Mouse (Mus musculus) kidney, postnatal 0 days (tissue): ENCODE results near the gene Surf6. TPM values are rescaled to one million over a fixed set of nuclear protein-coding genes. Genes with fewer than 3 reads are reported as not detected.

Experiments
- ATAC-seq: fragments of 200-750 bp; cut with Nextera tagmentation; replicated peaks from 2 replicates; pipeline ENCODE4 v1.8.0; 2017; ENCODE audit warnings: low read depth, moderate number of reproducible peaks, moderate TSS enrichment, moderate library complexity; ENCODE audit not compliant: low FRiP score
- DNase-seq: peaks from one replicate; pipeline ENCODE4 v3.0.0-alpha.2; 2016; ENCODE audit warnings: low spot score
- H3K27ac ChIP-seq: fragments of 300-500 bp; sonication (generic); 2 replicates; pipeline ENCODE4 v1.5.1; 2014; ENCODE audit warnings: mild to moderate bottlenecking
- H3K27me3 ChIP-seq: fragments of 300-500 bp; sonication (generic); 2 replicates; pipeline ENCODE4 v1.6.1; 2014; ENCODE audit warnings: low read length, mixed read lengths; ENCODE audit not compliant: insufficient read depth
- H3K36me3 ChIP-seq: fragments of 300-500 bp; sonication (generic); 2 replicates; pipeline ENCODE4 v1.6.1; 2014; ENCODE audit warnings: low read length, mixed read lengths; ENCODE audit not compliant: insufficient read depth
- H3K4me1 ChIP-seq: fragments of 300-500 bp; sonication (generic); replicated peaks from 2 replicates; pipeline ENCODE4 v1.6.1; 2014; ENCODE audit warnings: antibody characterized with exemption, low read length, mixed read lengths; ENCODE audit not compliant: insufficient read depth
- H3K4me2 ChIP-seq: fragments of 300-500 bp; sonication (generic); 2 replicates; pipeline ENCODE4 v1.6.1; 2014; ENCODE audit warnings: mild to moderate bottlenecking, low read length, moderate library complexity, mixed read lengths
- H3K4me3 ChIP-seq: fragments of 300-500 bp; sonication (generic); replicated peaks from 2 replicates; pipeline ENCODE4 v1.5.1; 2014; ENCODE audit warnings: low read depth, low read length
- H3K9ac ChIP-seq: fragments of 300-500 bp; sonication (generic); 2 replicates; pipeline ENCODE4 v1.6.1; 2014; ENCODE audit warnings: low read depth, low read length
- H3K9me3 ChIP-seq: fragments of 300-500 bp; sonication (generic); replicated peaks from 2 replicates; pipeline ENCODE4 v1.6.1; 2016; ENCODE audit warnings: low read length, inconsistent platforms, mixed read lengths
- CTCF ChIP-seq: IDR thresholded peaks from 2 replicates; pipeline ENCODE4 v1.5.1; 2016; ENCODE audit warnings: antibody characterized with exemption, low read depth, mild to moderate bottlenecking, moderate library complexity
- WGBS: fragments of 180-500 bp; shearing (Covaris S2); extraction: QIAGEN DNeasy Blood & Tissue Kit; methylation state at CpG from one replicate; pipeline ENCODE4 v1.1.7; 2014; 5-methylcytosine and 5-hydroxymethylcytosine counted together
- polyA plus RNA-seq: library from polyadenylated mRNA; unstranded; fragments of >200 nt; fragmentation: Nextera tagmentation; extraction: Ambion mirVana; gene quantifications from 2 replicates; pipeline ENCODE4 v1.2.1, GENCODE M21; 2015

The Surf6 gene
- polyA plus RNA-seq, 1 experiment from 2014 or later, result 19.6 TPM

DNA sequence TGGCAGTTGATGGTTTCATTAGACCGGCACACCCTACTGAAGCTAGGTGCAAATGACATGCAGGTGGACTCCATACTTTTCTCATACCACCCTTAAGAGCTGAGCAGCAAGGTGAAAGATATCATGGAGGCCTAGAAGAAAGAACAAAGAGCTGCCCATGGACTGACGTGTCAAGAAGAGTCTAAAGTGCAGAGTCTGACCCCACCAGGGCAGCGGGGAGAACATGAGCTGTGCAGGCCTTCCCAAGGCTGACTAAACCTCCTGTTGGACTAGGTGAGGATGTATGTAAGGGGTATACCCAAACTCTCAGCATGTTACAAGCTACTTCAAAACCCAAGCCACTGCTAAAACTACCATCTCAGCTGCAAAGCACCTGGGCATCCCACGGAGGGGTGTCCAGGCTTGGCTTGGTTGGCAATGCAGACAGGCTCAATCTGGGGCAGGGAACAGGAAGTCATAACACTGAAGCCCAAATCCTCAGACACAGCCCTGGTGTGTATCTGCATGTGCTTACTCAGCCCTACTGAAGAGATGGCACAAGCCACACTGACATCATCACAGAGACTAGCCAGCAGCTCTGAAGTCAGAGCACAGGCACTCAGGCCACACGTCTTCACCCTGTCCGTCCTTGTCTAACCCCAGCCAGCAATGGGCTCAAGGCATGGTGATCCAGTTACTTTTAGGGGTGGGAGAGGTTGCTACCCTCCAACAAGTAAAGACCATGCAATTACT is 25.2 kb upstream of the Surf6 start:
- H3K27me3 ChIP-seq, result no peaks in the 10 kb centered on the region
- 82% methylated on average over 6 of the region's 6 CpGs for WGBS
- no peak overlapping the region for H3K4me2 ChIP-seq
- DNase-seq, result no peak
- H3K9ac ChIP-seq, result no peak overlapping the region
- no peaks in the 10 kb centered on the region for H3K9me3 ChIP-seq
- ATAC-seq, result no peak
- H3K36me3 ChIP-seq, result peaks cover 53% of the 10 kb centered on the region
- H3K4me3 ChIP-seq, result no peak overlapping the region
- H3K27ac ChIP-seq, result no peak overlapping the region
- TF ChIP-seq CTCF, result no peak
- H3K4me1 ChIP-seq, result peaks cover 6% of the 10 kb centered on the region; the same call in 1 of the 2 replicates

- Histone ChIP-seq H3K9ac (no peak overlapping the region), H3K36me3 (peaks cover 83% of the 10 kb centered on the region), H3K4me1 (peaks cover 12% of the 10 kb centered on the region), H3K27me3 (no peaks in the 10 kb centered on the region), H3K27ac (no peak overlapping the region), H3K9me3 (no peaks in the 10 kb centered on the region), H3K4me2 (no peak overlapping the region), H3K4me3 (no peak overlapping the region)
- 65% methylated on average over 9 of the region's 9 CpGs for WGBS
- TF ChIP-seq CTCF, result no peak
- no peak for DNase-seq
- no peak for ATAC-seq
Measured at GRCm38 (mm10) chr2:26921784-26922183, 19.1 kb upstream of the Surf6 start.

DNA sequence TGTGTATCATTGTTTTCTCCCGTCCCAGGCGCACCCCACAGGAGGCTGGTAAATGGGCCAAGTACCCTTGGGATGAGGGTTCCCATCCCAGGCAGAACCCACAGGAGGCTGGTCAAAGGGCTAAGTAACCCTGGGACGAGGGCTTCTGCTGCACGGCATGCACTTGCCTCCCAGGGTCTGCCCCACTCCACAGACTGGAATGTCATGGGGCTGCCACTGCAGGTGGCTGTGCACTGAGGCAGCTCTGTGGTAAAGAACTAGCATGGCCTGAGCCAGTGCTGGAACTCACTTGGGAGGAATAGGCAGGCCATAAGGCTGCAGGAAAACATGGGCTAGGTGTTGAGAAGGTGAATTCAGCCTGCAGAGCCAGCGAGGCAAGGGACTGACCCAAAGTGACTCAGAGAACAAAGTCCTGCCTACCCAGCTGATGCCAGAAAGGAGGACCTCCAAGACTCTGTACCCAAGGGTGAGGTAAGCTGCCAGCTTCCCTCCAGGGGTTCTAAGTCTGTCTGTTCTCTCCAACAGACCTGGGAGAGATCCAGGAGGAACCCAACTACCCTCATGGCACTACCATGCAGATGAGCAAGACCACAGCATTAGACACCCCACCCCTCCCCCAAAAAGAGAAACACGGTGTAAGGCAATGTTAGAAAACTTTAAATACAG is 17.6 kb upstream of the Surf6 start:
- 82% methylated on average over 6 of the region's 6 CpGs for WGBS
- H3K27ac ChIP-seq, result peak overlapping the region; percentile 6; the same call in 1 of the 2 replicates
- peak; percentile 38; the same call in 1 of the 2 replicates for ATAC-seq

GRCm38 (mm10) chr2:26919684-26920083 is 17.0 kb upstream of the Surf6 start:
- ATAC-seq (no peak), DNase-seq (no peak)
- Histone ChIP-seq H3K4me3 (no peak overlapping the region), H3K36me3 (peaks cover 64% of the 10 kb centered on the region), H3K4me2 (no peak overlapping the region), H3K27ac (peak overlapping the region; percentile 6; the same call in 1 of the 2 replicates), H3K9ac (no peak overlapping the region), H3K27me3 (no peaks in the 10 kb centered on the region), H3K4me1 (peaks cover 24% of the 10 kb centered on the region), H3K9me3 (no peaks in the 10 kb centered on the region)
- no peak for TF ChIP-seq CTCF
- WGBS, result 87% methylated on average over 3 of the region's 3 CpGs

More for the DNA sequence above, 17.6 kb upstream of the Surf6 start:
- no peak for TF ChIP-seq CTCF
- no peak overlapping the region for H3K4me2 ChIP-seq
- peaks cover 71% of the 10 kb centered on the region for H3K36me3 ChIP-seq
- H3K4me3 ChIP-seq, result no peak overlapping the region
- no peak for DNase-seq
- peaks cover 17% of the 10 kb centered on the region for H3K4me1 ChIP-seq
- H3K27me3 ChIP-seq, result no peaks in the 10 kb centered on the region
- no peak overlapping the region for H3K9ac ChIP-seq
- H3K9me3 ChIP-seq, result no peaks in the 10 kb centered on the region

DNA sequence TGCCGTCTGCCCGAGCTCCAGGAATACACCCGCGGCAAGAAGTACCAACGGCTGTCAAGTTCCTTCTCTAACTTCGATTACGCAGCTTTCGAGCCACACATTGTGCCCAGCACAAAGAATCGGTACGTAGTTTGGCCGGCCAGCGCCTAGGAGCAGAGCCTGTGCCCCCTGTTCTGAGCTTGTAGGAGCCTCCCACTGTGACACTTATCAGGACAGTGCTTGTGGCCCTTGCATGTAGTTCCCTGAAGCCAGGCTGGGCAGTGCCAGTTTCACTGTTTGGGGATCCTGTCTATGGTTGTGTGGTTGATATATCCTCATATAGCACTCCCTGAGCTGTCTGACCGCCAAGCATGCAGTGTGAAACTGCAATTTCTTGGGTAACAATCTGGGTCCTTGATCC is 14.1 kb upstream of the Surf6 start:
- peaks cover 32% of the 10 kb centered on the region for H3K4me1 ChIP-seq
- TF ChIP-seq CTCF, result no peak

DNA sequence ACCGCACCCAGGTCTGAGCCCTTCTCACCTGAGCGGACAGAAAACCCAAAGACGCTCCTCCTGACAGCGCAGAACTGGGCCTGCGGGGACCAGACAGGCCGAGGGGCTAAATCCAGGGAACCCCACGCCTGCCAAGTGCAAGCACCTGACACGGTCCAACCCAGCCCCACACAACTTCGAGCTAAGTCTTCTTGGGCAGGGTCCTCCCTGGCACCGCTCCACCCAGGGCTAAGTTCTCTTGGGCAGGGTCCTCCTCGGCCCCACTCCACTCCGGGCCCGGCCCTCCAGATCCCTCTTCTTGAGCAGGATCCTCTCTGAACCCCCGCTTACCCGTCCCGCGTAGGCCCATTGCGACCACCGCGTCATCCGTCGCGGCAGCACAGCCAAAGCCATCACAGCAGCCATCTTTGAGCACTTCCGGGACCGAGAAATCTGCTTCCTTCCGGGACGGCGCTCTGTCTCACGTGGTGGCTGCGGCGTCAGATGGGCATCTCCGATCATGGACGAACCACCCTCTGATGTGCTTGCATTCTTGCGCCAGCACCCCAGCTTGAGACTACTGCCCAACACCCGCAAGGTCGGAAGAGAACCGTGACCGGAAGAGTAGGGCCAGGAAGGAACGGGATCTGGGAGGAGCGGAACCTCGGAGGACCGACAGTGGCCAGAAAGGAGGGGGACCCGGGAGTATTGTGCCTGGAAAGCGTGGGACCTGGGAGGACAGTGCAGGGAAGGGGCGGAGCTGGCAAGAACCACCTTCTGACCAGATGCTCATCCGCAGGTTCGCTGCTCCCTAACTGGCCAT is 13.4 kb upstream of the Surf6 start, which contains the start of the genes Surf2 and Surf1:
Gene Surf2, plus strand, starts transcription at position 441 of the 802 bp plus-strand sequence.
Gene Surf1, minus strand, starts transcription at position 604 of the 802 bp plus-strand sequence.
- DNase-seq, result peak; percentile 91
- TF ChIP-seq CTCF, result no peak
- 2% methylated on average over 47 of the region's 47 CpGs for WGBS
- H3K27ac ChIP-seq, result peak within 1 kb of the TSS; percentile 79
- peaks cover 34% of the 10 kb centered on the region for H3K4me1 ChIP-seq
- peaks cover 47% of the 10 kb centered on the region for H3K36me3 ChIP-seq
- no peaks in the 10 kb centered on the region for H3K9me3 ChIP-seq
- peak within 1 kb of the TSS; percentile 85 for H3K9ac ChIP-seq
- peak; percentile 74 for ATAC-seq
- H3K27me3 ChIP-seq, result no peaks in the 10 kb centered on the region
- peak within 1 kb of the TSS; percentile 76 for H3K4me3 ChIP-seq
- peak within 1 kb of the TSS; percentile 97 for H3K4me2 ChIP-seq

More for the DNA sequence above, 14.1 kb upstream of the Surf6 start:
- H3K9ac ChIP-seq, result peak overlapping the region; percentile 85
- WGBS, result 1% methylated on average over 13 of the region's 13 CpGs
- DNase-seq (no peak), ATAC-seq (no peak)
- peak overlapping the region; percentile 97 for H3K4me2 ChIP-seq
- peak overlapping the region; percentile 79 for H3K27ac ChIP-seq
- H3K4me3 ChIP-seq, result peak overlapping the region; percentile 76
- no peaks in the 10 kb centered on the region for H3K9me3 ChIP-seq
- H3K27me3 ChIP-seq, result no peaks in the 10 kb centered on the region
- peaks cover 53% of the 10 kb centered on the region for H3K36me3 ChIP-seq
